Mouse (Mus musculus) brain, embryonic 18.5 days (tissue): ENCODE measurements around the gene Znrf1.

Experiments
- DNase-seq: peaks from one replicate; pipeline ENCODE4 v3.0.0-alpha.2; 2012; ENCODE audit warnings: low read depth, low spot score

Znrf1 gene

GRCm38 (mm10) chr8:111568029-111568428 lies 32.1 kb downstream of the Znrf1 start:
- DNase-seq, result no peak

GRCm38 (mm10) chr8:111569926-111570325 lies 34.0 kb downstream of the Znrf1 start:
- no peak for DNase-seq

DNA sequence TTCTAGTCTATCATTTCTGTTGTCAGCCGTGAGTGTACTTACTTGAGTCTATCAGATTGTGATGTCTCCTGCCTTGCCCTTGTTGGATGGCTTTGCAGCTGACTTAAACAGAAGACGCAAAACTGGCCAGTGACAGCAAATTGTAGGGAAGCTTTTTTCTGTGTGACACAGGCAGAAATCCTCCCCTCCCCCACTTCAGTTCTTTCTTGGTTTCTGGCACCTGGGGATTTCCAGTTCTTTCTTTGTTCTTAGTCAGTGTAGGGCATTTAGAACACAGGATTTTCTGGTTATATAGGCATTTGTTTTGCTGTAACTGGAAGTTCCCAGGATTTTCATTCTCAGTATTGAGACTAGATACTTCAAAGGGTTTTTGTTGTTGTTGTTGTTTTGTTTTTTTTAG lies 34.5 kb downstream of the Znrf1 start:
- DNase-seq, result no peak

DNA sequence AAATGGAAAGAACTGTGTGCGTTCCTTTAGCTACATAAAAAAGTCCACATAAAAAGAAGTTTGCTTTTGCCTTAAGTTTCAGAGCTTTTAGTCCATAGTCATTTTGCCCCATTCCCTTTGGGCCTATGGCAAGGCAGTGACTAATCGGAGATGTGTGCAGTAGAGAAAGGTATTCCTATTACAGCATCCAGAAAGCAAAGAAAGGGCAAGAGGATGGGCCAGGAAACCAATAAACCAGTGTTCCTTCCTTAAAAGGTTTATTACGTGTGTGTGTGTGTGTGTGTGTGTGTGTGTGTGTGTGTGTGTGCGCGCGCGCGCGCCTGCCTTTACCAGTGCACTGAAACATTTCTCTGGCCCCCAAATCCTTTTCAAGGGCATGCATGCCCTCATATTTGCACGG lies 35.8 kb downstream of the Znrf1 start:
- DNase-seq, result no peak

GRCm38 (mm10) chr8:111572431-111572830 lies 36.5 kb downstream of the Znrf1 start:
- DNase-seq, result no peak

GRCm38 (mm10) chr8:111573583-111573982 lies 37.7 kb downstream of the Znrf1 start:
- no peak for DNase-seq

GRCm38 (mm10) chr8:111574016-111574415 lies 38.1 kb downstream of the Znrf1 start:
- DNase-seq, result no peak

- DNase-seq, result no peak
Observed at GRCm38 (mm10) chr8:111575492-111575891, 39.6 kb downstream of the Znrf1 start.

- DNase-seq, result no peak
Observed at GRCm38 (mm10) chr8:111576501-111576900, 40.6 kb downstream of the Znrf1 start.

DNA sequence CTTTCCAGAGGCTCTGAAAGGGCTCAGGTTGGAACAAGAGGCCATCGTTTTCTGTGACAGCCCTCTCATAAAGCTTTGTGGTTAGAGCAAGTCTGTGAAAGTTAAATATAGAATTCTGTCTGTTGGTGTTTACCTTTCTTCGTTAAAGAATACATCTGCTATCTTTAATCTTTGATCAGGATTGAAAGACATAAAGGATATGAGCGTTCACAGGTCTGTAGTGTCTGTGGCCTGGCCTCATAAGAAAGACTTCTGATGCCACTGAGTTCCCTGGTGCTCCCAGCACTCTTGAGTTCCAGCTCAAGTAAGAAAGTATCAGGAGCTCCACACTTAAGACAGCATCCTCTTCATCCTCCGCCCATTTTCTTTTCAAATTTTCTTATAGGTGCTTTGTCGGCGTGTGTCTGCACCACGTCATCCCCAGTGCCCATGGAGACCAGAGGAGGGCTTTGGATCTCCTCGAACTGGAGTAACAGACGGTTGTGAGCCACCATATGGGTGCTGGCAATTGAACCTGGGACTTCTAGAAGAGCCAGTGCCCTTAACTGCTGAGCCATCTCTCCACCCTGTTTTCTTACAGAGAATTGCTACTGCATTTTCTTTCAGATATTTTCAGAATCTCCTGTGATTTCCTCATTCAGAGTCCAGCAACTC lies 42.1 kb downstream of the Znrf1 start:
- no peak for DNase-seq

DNA sequence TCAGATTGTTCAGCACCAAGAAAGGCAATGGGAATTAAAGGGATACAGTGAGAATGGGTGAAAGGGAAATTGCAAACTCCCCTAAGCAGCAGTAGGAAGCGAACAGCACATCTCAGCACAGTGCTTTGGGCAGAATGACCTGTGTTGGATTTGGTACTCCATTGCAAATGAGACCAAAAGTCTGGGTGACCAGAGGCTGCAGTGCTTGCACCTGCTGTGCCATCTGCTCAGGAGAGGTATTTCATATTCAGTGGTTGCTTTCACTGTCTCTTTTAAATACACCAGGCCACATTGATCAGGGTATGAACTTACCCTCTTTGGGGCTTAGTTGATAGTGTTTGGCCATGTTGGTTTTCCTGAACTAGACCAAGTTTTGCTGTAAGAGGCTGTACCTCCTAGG lies 43.4 kb downstream of the Znrf1 start:
- DNase-seq, result no peak

GRCm38 (mm10) chr8:111580306-111580705 lies 44.4 kb downstream of the Znrf1 start:
- no peak for DNase-seq

DNA sequence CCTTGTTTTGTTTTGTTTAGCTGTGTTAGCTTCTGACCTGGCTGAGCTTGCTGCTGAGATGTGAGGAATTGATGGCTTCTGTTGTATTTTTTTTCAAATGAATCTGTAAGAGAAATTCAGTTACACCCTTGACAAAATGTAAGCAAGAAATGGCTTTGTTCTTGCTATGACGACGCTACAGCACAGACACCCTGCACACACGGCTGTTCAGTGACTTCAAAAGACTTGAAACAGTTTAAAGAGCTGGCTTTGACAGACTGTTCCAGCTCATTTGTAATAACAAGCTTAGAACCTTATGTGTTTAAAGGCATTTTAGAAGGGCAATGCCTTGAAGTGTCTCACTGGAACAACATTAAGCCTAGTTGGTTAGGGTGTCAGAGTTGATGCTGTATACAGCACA lies 46.5 kb downstream of the Znrf1 start:
- peak; percentile 10 for DNase-seq

GRCm38 (mm10) chr8:111584946-111585345 lies 49.0 kb downstream of the Znrf1 start:
- no peak for DNase-seq

DNA sequence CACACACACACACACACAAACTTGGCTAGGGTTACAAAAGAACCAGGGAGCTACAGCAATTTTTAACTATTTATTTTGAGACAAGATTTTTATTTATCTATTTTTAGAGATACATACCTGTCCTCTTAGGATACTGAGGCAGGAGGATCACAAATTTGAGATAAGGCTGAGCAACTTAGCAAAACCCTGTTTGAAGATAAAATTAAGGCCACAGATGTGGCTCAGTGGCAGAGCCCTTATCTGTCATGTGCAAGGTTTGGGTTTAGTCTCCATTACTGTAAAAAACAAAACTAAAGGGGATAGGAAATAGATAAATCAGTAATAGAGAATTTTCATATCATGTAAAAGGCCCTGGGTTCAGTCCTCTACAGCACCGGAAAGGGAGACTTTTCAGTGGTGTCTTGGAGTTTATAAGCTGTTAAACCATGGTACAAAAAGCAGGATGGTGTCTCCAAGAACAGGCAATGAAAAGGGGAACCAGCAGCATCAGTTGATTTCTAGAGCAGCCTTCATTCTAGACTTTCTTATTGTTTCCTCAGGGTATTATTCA lies 51.7 kb downstream of the Znrf1 start:
- DNase-seq, result no peak

DNA sequence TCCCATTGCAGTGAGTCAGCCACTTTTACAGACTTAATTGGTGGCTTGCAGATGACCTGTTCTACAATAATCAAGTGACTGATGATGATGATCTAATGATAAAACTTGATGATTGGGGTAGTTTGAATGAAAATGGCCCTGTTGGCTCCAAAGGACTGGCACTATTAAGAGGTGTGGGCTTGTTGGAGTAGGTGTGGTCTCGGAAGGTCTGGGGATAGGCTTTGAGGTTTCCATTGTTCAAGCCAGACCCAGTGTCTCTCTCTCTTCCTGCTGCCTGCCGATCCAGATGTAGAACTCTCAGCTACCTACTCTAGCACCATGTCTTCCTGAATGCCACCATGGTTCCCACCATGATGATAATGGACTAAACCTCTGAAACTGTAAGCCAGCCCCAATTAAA lies 52.4 kb downstream of the Znrf1 start:
- DNase-seq, result no peak

- DNase-seq, result no peak
Observed at GRCm38 (mm10) chr8:111590214-111590613, 54.3 kb downstream of the Znrf1 start.

DNA sequence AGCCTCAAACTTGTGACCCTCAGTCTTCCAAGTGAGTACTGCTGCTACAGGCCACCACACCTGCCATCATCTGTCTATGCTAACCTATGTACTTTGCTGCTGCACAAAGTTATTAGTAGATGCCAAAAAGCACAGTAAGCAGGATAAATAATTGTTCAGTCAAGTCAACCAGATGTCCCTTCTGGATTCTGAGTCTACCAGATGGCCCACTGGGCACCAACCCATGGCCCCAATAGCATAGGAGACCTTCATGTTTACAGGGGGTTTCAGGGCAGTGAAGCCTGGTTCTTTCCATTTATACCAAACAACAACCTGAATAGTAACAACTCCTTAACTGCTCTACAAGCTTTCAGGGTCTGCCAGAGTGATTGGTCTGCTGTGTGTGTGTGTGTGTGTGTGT lies 55.3 kb downstream of the Znrf1 start:
- DNase-seq, result no peak

- no peak for DNase-seq
Observed at GRCm38 (mm10) chr8:111592390-111592910, 56.6 kb downstream of the Znrf1 start.

GRCm38 (mm10) chr8:111594044-111594840 lies 58.3 kb downstream of the Znrf1 start:
- no peak for DNase-seq

DNA sequence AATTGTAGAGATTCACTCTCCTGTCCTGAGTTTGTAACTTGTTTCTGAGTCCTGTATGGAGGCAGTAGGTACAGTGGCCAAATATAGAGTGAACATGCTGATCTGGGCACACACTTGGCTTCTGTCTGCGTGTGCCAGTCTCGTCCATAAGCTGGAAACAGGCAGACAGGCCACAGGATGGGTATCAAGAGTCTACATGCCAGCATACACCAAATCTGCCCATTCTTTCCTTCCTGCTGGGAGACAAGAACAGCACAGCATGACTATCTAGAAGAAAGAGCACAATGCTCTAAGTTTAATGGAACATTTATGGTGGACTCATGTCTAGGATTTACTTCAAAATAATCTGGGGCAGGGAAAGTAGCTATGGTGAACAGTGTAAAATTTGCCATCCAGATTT lies 59.1 kb downstream of the Znrf1 start:
- DNase-seq, result no peak

GRCm38 (mm10) chr8:111595712-111596484 lies 60.0 kb downstream of the Znrf1 start:
- no peak for DNase-seq
